Mouse (Mus musculus) liver, adult 2 months (tissue): ENCODE data around the gene Plcb2. TPM values are rescaled to one million over a fixed set of nuclear protein-coding genes. Genes with fewer than 3 reads are reported as not detected.

Experiments used
- DNase-seq: peaks from one replicate; pipeline ENCODE4 v3.0.0-alpha.2; 2011; ENCODE audit warnings: low read depth, low spot score; ENCODE audit errors: extremely low read depth
- H3K27ac ChIP-seq: fragments of 200-500 bp; replicated peaks from 2 replicates; pipeline ENCODE4 v1.5.1; 2012; ENCODE audit warnings: low read depth, mild to moderate bottlenecking, control low read depth, inconsistent platforms, low read length; ENCODE audit not compliant: insufficient read depth
- H3K27me3 ChIP-seq: fragments of 200-500 bp; 2 replicates; pipeline ENCODE4 v1.6.1; 2012; ENCODE audit warnings: mild to moderate bottlenecking, moderate library complexity, low read length, inconsistent platforms; ENCODE audit not compliant: control insufficient read depth, insufficient read depth
- H3K36me3 ChIP-seq: fragments of 200-500 bp; 2 replicates; pipeline ENCODE4 v1.6.1; 2012; ENCODE audit warnings: low read length, inconsistent platforms; ENCODE audit not compliant: control insufficient read depth, insufficient read depth
- H3K4me1 ChIP-seq: fragments of 200-500 bp; 2 replicates; pipeline ENCODE4 v1.6.1; 2011; ENCODE audit warnings: low read length; ENCODE audit not compliant: control insufficient read depth, insufficient read depth
- H3K4me3 ChIP-seq: fragments of 200-500 bp; 2 replicates; pipeline ENCODE4 v1.5.1; 2011; ENCODE audit warnings: low read depth, mild to moderate bottlenecking, control low read depth, low read length, moderate library complexity; ENCODE audit not compliant: insufficient read depth
- H3K79me2 ChIP-seq: fragments of 200-500 bp; 2 replicates; pipeline ENCODE4 v1.6.1; 2012; ENCODE audit warnings: inconsistent platforms, mild to moderate bottlenecking, low read length, moderate library complexity; ENCODE audit not compliant: control insufficient read depth, insufficient read depth
- H3K9ac ChIP-seq: fragments of 200-500 bp; 2 replicates; pipeline ENCODE4 v1.6.1; 2012; ENCODE audit warnings: low read depth, mild to moderate bottlenecking, control low read depth, inconsistent platforms, low read length
- CTCF ChIP-seq: fragments of 200-500 bp; IDR thresholded peaks from 2 replicates; pipeline ENCODE4 v1.5.1; 2011; ENCODE audit warnings: low read depth, low read length, control low read depth
- POLR2A ChIP-seq: fragments of 200-500 bp; IDR thresholded peaks from 2 replicates; pipeline ENCODE4 v1.6.1; 2011; ENCODE audit warnings: low read length, control low read depth; ENCODE audit not compliant: insufficient read depth; ENCODE audit errors: extremely low read depth
- whole genome bisulfite sequencing: fragments of 180-500 bp; shearing (Covaris S2); methylation state at CpG from one replicate; pipeline ENCODE4 v1.1.7; 2018; 5-methylcytosine and 5-hydroxymethylcytosine counted together
- polyA plus RNA-seq: library from polyadenylated mRNA; depleted of rRNA; stranded (reverse); fragments of >200 nt; gene quantifications from 2 replicates; pipeline ENCODE4 v1.2.3, GENCODE M21; 2012
- total RNA-seq: library from RNA; depleted of rRNA; stranded (reverse); fragments of >200 nt; gene quantifications from 2 replicates; pipeline ENCODE4 v1.2.3, GENCODE M21; 2014

Plcb2 gene
- total and polyA plus RNA-seq, 2 experiments = 0.80 to 1.2 TPM

DNA sequence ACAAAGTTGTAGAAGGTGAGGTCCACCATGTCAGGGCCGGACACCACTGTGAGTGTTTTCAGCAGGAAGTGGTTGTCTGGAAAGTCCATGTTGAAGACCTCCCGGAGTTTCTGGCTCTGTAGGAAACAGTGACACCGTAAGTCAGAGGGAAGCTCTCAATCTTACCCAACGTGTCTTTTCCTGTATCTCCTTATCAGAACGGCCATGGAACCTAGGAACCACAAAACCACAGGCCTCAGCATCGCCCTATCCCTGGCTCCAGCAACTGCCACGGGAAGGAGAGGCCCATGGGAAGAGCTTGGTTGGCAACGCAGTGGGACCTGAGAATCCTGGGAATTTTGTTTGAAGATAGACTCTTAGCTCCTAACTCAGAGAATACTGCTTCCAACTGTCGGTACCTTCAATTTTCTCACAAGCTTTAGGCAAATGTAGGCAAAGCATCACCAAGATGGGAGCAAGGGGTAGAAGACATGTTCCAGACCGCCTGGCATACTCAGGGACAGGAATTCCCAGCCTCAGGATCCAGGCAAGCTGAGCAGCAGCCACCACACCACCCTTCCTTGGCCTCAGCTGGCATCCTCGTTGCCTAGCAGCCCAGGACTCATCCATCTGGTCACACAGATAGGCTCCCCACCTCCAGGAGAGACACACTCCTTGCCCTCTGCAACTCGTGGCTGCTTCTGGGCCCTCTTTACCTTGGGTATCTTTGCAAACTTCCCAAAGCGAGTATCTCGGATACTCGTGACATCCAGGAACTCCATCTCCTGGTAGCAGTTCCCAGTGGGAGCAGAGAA, 4.3 kb downstream of the Plcb2 start:
- Histone ChIP-seq H3K27ac (no peak overlapping the region), H3K36me3 (no peaks in the 10 kb centered on the region), H3K79me2 (no peaks in the 10 kb centered on the region), H3K9ac (no peak overlapping the region), H3K4me3 (no peak overlapping the region), H3K4me1 (no peaks in the 10 kb centered on the region), H3K27me3 (no peaks in the 10 kb centered on the region)
- no peak for TF ChIP-seq POLR2A
- TF ChIP-seq CTCF = no peak
- WGBS = 79% methylated on average over 15 of the region's 15 CpGs
- DNase-seq = no peak

GRCm38 (mm10) chr2:118716677-118717076, 11.6 kb downstream of the Plcb2 start:
- Histone ChIP-seq H3K4me3 (no peak overlapping the region), H3K27me3 (no peaks in the 10 kb centered on the region), H3K9ac (no peak overlapping the region), H3K79me2 (no peaks in the 10 kb centered on the region), H3K4me1 (no peaks in the 10 kb centered on the region), H3K27ac (no peak overlapping the region), H3K36me3 (no peaks in the 10 kb centered on the region)
- DNase-seq = no peak
- TF ChIP-seq POLR2A (no peak), CTCF (no peak)
- WGBS = 83% methylated on average over 5 of the region's 5 CpGs

- TF ChIP-seq CTCF (no peak), POLR2A (no peak)
- Histone ChIP-seq H3K27me3 (peaks cover 7% of the 10 kb centered on the region; the same call in 1 of the 2 replicates), H3K9ac (no peak overlapping the region), H3K27ac (no peak overlapping the region), H3K79me2 (no peaks in the 10 kb centered on the region), H3K36me3 (no peaks in the 10 kb centered on the region), H3K4me3 (no peak overlapping the region), H3K4me1 (peaks cover 7% of the 10 kb centered on the region; the same call in 1 of the 2 replicates)
- DNase-seq = no peak
- 60% methylated on average over 4 of the region's 4 CpGs for WGBS
Observed at GRCm38 (mm10) chr2:118714230-118714629, 14.0 kb downstream of the Plcb2 start.

- Histone ChIP-seq H3K27me3 (peaks cover 7% of the 10 kb centered on the region; the same call in 1 of the 2 replicates), H3K36me3 (no peaks in the 10 kb centered on the region), H3K27ac (no peak overlapping the region), H3K9ac (no peak overlapping the region), H3K79me2 (no peaks in the 10 kb centered on the region), H3K4me1 (peaks cover 7% of the 10 kb centered on the region; the same call in 1 of the 2 replicates), H3K4me3 (no peak overlapping the region)
- DNase-seq = no peak
- TF ChIP-seq CTCF = no peak
- no peak for TF ChIP-seq POLR2A
- WGBS = 90% methylated on average over 6 of the region's 6 CpGs
Observed at GRCm38 (mm10) chr2:118713631-118714030, 14.6 kb downstream of the Plcb2 start.

DNA sequence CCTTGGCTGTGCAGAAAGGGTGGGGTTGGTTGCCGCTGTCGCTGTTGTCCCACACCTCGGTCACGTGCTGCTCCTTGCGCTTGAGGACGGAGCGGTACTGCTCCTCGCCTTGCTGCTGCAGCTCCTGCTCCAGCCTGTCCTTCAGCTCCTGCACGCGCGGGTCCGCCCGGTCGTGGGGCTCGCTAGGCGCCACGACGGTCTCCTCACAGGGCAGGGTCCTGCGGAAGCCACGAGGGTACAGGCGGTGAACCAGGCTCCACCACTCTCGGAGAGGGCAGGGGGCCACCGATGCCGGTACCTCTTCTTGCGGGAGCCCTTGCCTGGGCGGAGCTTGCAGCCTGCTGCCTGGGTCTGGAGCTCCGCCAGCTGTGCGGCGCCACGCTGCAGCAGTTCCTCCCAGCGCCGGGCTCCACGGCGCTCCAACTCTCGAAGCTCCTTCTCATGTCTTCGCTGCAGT, 17.2 kb downstream of the Plcb2 start:
- H3K27me3 ChIP-seq = peaks cover 7% of the 10 kb centered on the region; the same call in 1 of the 2 replicates
- no peak for DNase-seq
- TF ChIP-seq POLR2A (no peak), CTCF (no peak)
- H3K9ac ChIP-seq = no peak overlapping the region
- H3K4me1 ChIP-seq = peaks cover 7% of the 10 kb centered on the region; the same call in 1 of the 2 replicates
- H3K27ac ChIP-seq = no peak overlapping the region
- WGBS = 4% methylated on average over 36 of the region's 36 CpGs
- no peaks in the 10 kb centered on the region for H3K79me2 ChIP-seq
- H3K4me3 ChIP-seq = peak overlapping the region; percentile 29; the same call in 1 of the 2 replicates
- H3K36me3 ChIP-seq = no peaks in the 10 kb centered on the region
